Comparison of ENCODE assay signal across 8 mouse cellular contexts in the genomic region with DNA sequence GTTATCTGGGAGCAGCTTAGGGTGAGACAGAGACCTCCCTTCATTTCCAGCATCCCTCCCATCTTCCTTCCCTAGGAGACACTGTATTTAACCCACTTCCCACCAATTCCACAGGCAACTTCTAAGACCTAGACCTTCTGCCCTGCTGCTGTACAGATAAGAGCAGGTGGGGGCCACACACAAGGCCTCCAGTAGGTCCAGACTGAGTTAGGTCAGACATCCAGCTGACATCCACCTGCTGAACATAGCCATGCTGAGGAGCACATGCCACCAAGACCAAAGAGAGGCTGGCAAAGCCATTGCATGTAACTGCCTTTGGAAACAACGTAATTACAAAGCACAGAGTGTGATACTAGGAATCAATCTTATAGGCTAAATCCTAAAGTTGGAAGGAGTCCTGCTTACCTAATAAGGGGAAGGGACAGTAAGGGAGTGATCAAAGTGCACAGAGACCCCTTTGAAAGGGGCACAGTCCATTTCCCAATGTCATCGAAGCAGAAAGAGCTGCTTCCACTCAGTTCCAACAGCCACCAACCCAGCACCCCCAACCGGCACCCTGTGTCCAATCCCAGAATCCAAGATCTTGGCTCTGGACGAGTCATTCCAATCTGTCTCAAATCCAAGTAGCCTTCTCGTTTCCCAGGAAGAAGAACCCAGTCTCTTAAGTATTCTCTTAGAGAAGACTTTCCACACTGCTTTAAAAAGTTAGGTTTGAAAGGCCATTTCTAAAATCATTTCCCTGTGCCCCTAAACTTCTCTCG. TPM values are rescaled to one million over a fixed set of nuclear protein-coding genes. Genes with fewer than 3 reads are reported as not detected.
DNase-seq lines count a peak whose midpoint lies in the region; ATAC-seq and TF ChIP-seq lines count a peak whose summit lies in the region.

No protein-coding gene starts in this region.

- H3K27me3 ChIP-seq in kidney, embryonic 14.5 days (ENCODE audit: control insufficient read depth, insufficient read depth, low read length), result no peaks in the 10 kb centered on the region
- no peaks in the 10 kb centered on the region for H3K27me3 ChIP-seq in hindbrain, embryonic 14.5 days (ENCODE audit: control insufficient read depth, insufficient read depth, low read length)
- no peaks in the 10 kb centered on the region for H3K27me3 ChIP-seq in midbrain, embryonic 12.5 days

- H3K9ac ChIP-seq in kidney, embryonic 14.5 days (ENCODE audit: low read depth, low read length), result peak overlapping the region; percentile 99
- H3K9ac ChIP-seq in hindbrain, embryonic 14.5 days, result peak overlapping the region; percentile 99
- peak overlapping the region; percentile 97 for H3K9ac ChIP-seq in midbrain, embryonic 12.5 days (replicated peaks)

- H3K9me3 ChIP-seq in kidney, embryonic 14.5 days (ENCODE audit: control insufficient read depth, low read length), result no peaks in the 10 kb centered on the region
- H3K9me3 ChIP-seq in hindbrain, embryonic 14.5 days (ENCODE audit: control insufficient read depth, low read length), result no peaks in the 10 kb centered on the region
- no peaks in the 10 kb centered on the region for H3K9me3 ChIP-seq in midbrain, embryonic 12.5 days

- no peak for ATAC-seq in kidney, embryonic 14.5 days (ENCODE audit: low FRiP score, low TSS enrichment)
- no peak for ATAC-seq in hindbrain, embryonic 14.5 days (ENCODE audit: low FRiP score)
- ATAC-seq in midbrain, embryonic 12.5 days (ENCODE audit: low FRiP score, low read depth), result no peak

- 17% methylated on average over 6 of the region's 6 CpGs for WGBS in kidney, embryonic 14.5 days
- WGBS in hindbrain, embryonic 14.5 days, result 33% methylated on average over 6 of the region's 6 CpGs
- 35% methylated on average over 6 of the region's 6 CpGs for WGBS in midbrain, embryonic 12.5 days

- peak overlapping the region; percentile 86; the same call in 1 of the 2 replicates for H3K27ac ChIP-seq in kidney, embryonic 14.5 days (ENCODE audit: low read depth, low read length)
- no peak overlapping the region for H3K27ac ChIP-seq in cortical plate, adult 2 months (ENCODE audit: insufficient read depth, low read length)
- H3K27ac ChIP-seq in hindbrain, embryonic 14.5 days, result no peak overlapping the region
- H3K27ac ChIP-seq in midbrain, embryonic 12.5 days (replicated peaks), result no peak overlapping the region

- peaks cover 26% of the 10 kb centered on the region for H3K4me1 ChIP-seq in kidney, embryonic 14.5 days (ENCODE audit: control insufficient read depth, insufficient read depth, low read length)
- peaks cover 9% of the 10 kb centered on the region for H3K4me1 ChIP-seq in cortical plate, adult 2 months (ENCODE audit: control insufficient read depth, insufficient read depth, low read length)
- H3K4me1 ChIP-seq in hindbrain, embryonic 14.5 days (replicated peaks; ENCODE audit: control insufficient read depth, insufficient read depth, low read length), result peaks cover 24% of the 10 kb centered on the region
- H3K4me1 ChIP-seq in midbrain, embryonic 12.5 days, result peaks cover 20% of the 10 kb centered on the region

- no peak for TF ChIP-seq CTCF in cortical plate, adult 2 months (IDR thresholded peaks at IDR 0.05; ENCODE audit: extremely low read depth, insufficient read depth, low read length)

- TF ChIP-seq POLR2A in cortical plate, adult 2 months (IDR thresholded peaks at IDR 0.05; ENCODE audit: extremely low read depth, insufficient read depth, low read length), result no peak

- H3K4me2 ChIP-seq in kidney, embryonic 14.5 days (replicated peaks; ENCODE audit: low read depth, low read length), result peak overlapping the region; percentile 89
- H3K4me2 ChIP-seq in hindbrain, embryonic 14.5 days (replicated peaks), result peak overlapping the region; percentile 92
- H3K4me2 ChIP-seq in midbrain, embryonic 12.5 days (replicated peaks), result peak overlapping the region; percentile 81

- peak overlapping the region; percentile 91 for H3K4me3 ChIP-seq in kidney, embryonic 14.5 days (ENCODE audit: low read length)
- peak overlapping the region; percentile 89 for H3K4me3 ChIP-seq in cortical plate, adult 2 months (ENCODE audit: insufficient read depth, low read length)
- peak overlapping the region; percentile 82 for H3K4me3 ChIP-seq in hindbrain, embryonic 14.5 days (replicated peaks; ENCODE audit: low read length)
- H3K4me3 ChIP-seq in midbrain, embryonic 12.5 days, result peak overlapping the region; percentile 95

- no peaks in the 10 kb centered on the region for H3K36me3 ChIP-seq in kidney, embryonic 14.5 days (ENCODE audit: control insufficient read depth, insufficient read depth, low read length)
- no peaks in the 10 kb centered on the region for H3K36me3 ChIP-seq in hindbrain, embryonic 14.5 days (replicated peaks; ENCODE audit: control insufficient read depth, insufficient read depth)
- H3K36me3 ChIP-seq in midbrain, embryonic 12.5 days, result no peaks in the 10 kb centered on the region

- DNase-seq in kidney, postnatal 10 days, result no peak
- DNase-seq in hindbrain, embryonic 14.5 days (ENCODE audit: low spot score), result no peak
- no peak for DNase-seq in retina, postnatal 1 day
- DNase-seq in thymus, postnatal 0 days (ENCODE audit: low spot score), result no peak
- no peak for DNase-seq in ovary, postnatal 14 days (ENCODE audit: low spot score)

RNA-seq across cellular contexts. Expression of a gene that starts 1.3 kb away (rescaled TPM):
- polyA plus RNA-seq in kidney, embryonic 14.5 days (2014; fragmentation: Nextera tagmentation; extraction: Ambion mirVana), result 66.4 and 84.7 TPM in 2 replicates
- polyA plus RNA-seq in cortical plate, adult 2 months (2012; rRNA removed), result 241 and 251 TPM in 2 replicates
- polyA plus RNA-seq in hindbrain, embryonic 14.5 days (2014; fragmentation: Nextera tagmentation; extraction: Ambion mirVana), result 80.3 and 81.5 TPM in 2 replicates
- 58.2 TPM in 2 replicates for polyA plus RNA-seq in midbrain, embryonic 12.5 days (2016; fragmentation: Nextera tagmentation; extraction: Ambion mirVana)
- 139 and 152 TPM in 2 replicates for polyA plus RNA-seq in thymus, postnatal 0 days (2015; fragmentation: Nextera tagmentation; extraction: Ambion mirVana)
